Mouse (Mus musculus): ENCODE data around the gene Ms4a6c. TPM values are rescaled to one million over a fixed set of nuclear protein-coding genes. Genes with fewer than 3 reads are reported as not detected.
"Not testable (repeated sequence)": the region's sequence is repeated elsewhere in the genome, so short reads cannot be mapped to it uniquely, and the experiment has no call there.

The Ms4a6c gene
- total RNA-seq, 2 experiments from 2014 or later = 1.8 to 2.0 TPM

DNA sequence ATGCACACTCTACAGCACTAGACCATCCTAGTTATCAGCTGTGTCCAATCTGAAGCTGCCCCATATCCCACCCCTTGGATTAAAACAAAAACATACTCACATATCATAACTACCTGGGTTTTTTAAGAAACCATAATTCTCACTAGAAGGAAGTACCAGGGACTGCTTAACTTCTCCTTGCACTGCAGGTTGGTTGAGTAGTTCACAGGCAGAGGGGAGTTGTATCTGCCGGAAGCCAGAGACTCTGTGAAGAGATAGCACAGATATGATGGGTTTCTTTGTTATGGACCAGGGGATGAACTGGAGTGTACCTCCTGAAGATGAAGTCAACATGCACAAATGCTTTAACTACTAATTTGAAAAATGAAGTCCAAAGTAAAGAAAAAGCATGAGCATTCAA lies 31.6 kb downstream of the Ms4a6c start:
- DNase-seq (ENCODE audit: low spot score in 2 of 2) = no peak

DNA sequence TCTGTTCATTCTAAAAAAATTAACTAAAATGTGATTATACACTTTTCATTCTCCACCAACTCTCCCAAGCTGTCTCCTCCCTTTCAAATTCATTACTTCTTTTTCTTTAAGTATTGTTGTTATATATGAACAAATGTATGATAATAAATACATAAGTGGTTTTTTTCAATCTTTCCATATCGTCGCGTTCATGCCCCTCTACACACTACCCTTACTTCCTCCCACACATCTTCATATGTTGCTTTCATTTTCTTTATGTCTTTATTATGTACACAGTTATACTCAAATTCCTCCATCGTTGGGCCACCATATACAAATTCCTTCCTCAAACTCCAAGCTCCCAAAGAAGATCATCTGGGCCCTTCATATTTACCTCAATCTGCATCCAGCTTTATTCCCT lies 32.2 kb downstream of the Ms4a6c start:
- DNase-seq (ENCODE audit: low spot score in 2 of 2) = no peak

DNA sequence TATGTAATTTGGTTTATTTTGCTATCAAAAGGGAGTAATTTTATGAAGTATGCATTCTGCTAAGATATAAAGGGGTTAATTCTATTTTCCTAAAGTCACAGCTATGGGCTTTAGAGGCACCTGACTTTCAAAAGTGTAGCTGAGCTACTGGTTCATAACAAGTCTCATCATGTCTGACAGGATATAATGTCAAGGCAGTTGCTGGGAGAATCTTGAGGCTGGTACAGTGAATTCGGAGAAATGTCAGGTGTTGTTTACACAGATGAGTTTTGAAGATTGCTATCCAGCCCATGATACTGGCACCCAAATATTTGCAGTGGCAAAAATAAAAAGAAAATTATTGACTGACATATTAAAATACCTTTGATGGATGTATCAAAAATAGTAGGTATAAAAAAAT lies 35.7 kb downstream of the Ms4a6c start:
- DNase-seq (ENCODE audit: low spot score in 2 of 2) = no peak

GRCm38 (mm10) chr19:11513458-11513857 lies 44.3 kb downstream of the Ms4a6c start:
- DNase-seq (ENCODE audit: low spot score in 2 of 2) = no peak

- DNase-seq (ENCODE audit: low spot score in 2 of 2) = no peak
These were observed 47.1 kb downstream of the Ms4a6c start, which contains the start of gene Ms4a6b for GRCm38 (mm10) chr19:11516246-11516645. Gene Ms4a6b (plus strand): TSS chr19:11516512.

DNA sequence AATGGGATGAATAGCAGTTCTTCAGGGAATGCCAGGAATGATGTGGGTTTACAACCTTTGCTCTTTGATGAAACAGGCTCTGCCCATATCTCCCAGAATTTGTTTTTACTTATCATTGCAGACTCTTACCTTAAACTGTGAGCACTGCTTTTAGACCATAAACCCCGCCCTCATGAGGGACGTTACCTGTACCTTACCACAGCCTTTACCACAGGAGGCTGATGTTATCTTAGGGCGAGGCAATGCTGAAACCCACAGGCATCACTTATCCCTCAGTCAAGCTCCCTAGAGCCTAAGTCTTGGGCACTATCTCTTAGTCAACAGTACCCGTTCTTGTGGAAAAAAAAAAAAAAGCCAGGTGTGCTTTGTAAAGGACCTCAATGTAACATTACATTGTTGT lies 47.7 kb downstream of the Ms4a6c start:
- no peak for DNase-seq (ENCODE audit: low spot score in 2 of 2)

- not testable (repeated sequence) for DNase-seq (ENCODE audit: low spot score in 2 of 2)
These were observed 48.2 kb downstream of the Ms4a6c start for GRCm38 (mm10) chr19:11517373-11517772.

DNA sequence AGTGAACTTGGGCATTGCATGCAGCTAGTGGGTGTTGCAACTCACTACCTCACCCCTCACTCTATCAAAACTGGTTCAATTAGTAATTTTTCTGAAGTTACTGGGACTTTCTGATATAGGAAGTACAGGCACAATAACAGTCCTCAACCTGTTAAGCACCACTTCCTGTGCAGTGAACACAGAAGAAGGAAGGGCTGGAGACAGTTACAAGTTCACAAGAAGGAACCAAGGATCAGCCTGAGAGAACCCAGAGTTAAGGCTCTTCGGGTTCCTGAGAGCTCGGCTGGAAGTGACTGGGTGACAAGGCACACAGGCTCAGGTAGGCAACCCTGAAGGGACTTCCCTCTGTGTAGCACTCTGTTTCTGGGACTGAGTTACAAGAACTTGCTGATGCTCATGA lies 49.2 kb downstream of the Ms4a6c start:
- DNase-seq (ENCODE audit: low spot score in 2 of 2) = not testable (repeated sequence)

GRCm38 (mm10) chr19:11520146-11520545 lies 51.0 kb downstream of the Ms4a6c start:
- DNase-seq (ENCODE audit: low spot score in 2 of 2) = no peak

Other genes with a start within 250 kb of the Ms4a6c start
- gene Ms4a12, start 236.9 kb upstream of the Ms4a6c start, total RNA-seq (2021) = not detected
- gene Ms4a1, start 203.1 kb upstream of the Ms4a6c start, total RNA-seq (2021) = under 1 TPM in 1 of 2 experiments, not detected in 1; 0.11 TPM
- not detected for gene Ms4a5, start 185.5 kb upstream of the Ms4a6c start, total RNA-seq (2021)
- gene Ms4a14, start 154.9 kb upstream of the Ms4a6c start, total RNA-seq (2021) = not detected
- not detected for gene Ms4a7, start 133.2 kb upstream of the Ms4a6c start, total RNA-seq (2021)
- 1 to 10 TPM in 1 of 2 experiments, under 1 TPM in 1; 0.89 to 1.7 TPM for gene Ms4a4a, start 93.8 kb upstream of the Ms4a6c start, total RNA-seq (2021)
- gene Ms4a4c, start 64.6 kb upstream of the Ms4a6c start, total RNA-seq (2021) = not detected
- gene Ms4a4b, start 25.8 kb upstream of the Ms4a6c start, total RNA-seq (2021) = not detected
- 1 to 10 TPM; 1.1 to 1.4 TPM for gene Gm8369, start 16.6 kb downstream of the Ms4a6c start, total RNA-seq (2021)
- 1 to 10 TPM; 1.2 to 2.1 TPM for gene Ms4a6b, start 47.1 kb downstream of the Ms4a6c start, total RNA-seq (2021)
- gene Ms4a4d, start 67.4 kb downstream of the Ms4a6c start, total RNA-seq (2021) = not detected
- 1 to 10 TPM in 1 of 2 experiments, under 1 TPM in 1; 0.25 to 1.2 TPM for gene Ms4a6d, start 135.5 kb downstream of the Ms4a6c start, total RNA-seq (2021)
- gene Ms4a2, start 154.4 kb downstream of the Ms4a6c start, total RNA-seq (2021) = not detected
- not detected for gene Ms4a3, start 171.5 kb downstream of the Ms4a6c start, total RNA-seq (2021)
- gene Oosp2, start 191.2 kb downstream of the Ms4a6c start, total RNA-seq (2021) = not detected
- gene Oosp1, start 221.8 kb downstream of the Ms4a6c start, total RNA-seq (2021) = not detected
- not detected for gene Oosp3, start 227.7 kb downstream of the Ms4a6c start, total RNA-seq (2021)